Mouse (Mus musculus) forebrain, embryonic 10.5 days (tissue): ENCODE data around the gene 1500009L16Rik. TPM values are rescaled to one million over a fixed set of nuclear protein-coding genes. Genes with fewer than 3 reads are reported as not detected.

Experiments used
- polyA plus RNA-seq: library from polyadenylated mRNA; unstranded; fragments of >200 nt; fragmentation: Nextera tagmentation; extraction: Ambion mirVana; gene quantifications from 2 replicates; pipeline ENCODE4 v1.2.1, GENCODE M21; 2016

1500009L16Rik gene
- polyA plus RNA-seq, 1 experiment from 2014 or later: 44.0 TPM

Other genes starting within 250 kb of the 1500009L16Rik start
- gene Aldh1l2, start 188.7 kb upstream of the 1500009L16Rik start, polyA plus RNA-seq: 1.6 and 1.9 TPM in 2 replicates
- 35.0 and 36.8 TPM in 2 replicates for gene Washc4, start 179.1 kb upstream of the 1500009L16Rik start, polyA plus RNA-seq
- 32.1 TPM in 2 replicates for gene Appl2, start 74.1 kb upstream of the 1500009L16Rik start, polyA plus RNA-seq